Mouse (Mus musculus): Measurements from ENCODE around the gene Ttc28. TPM values are rescaled to one million over a fixed set of nuclear protein-coding genes. Genes with fewer than 3 reads are reported as not detected.
A peak's percentile ranks its signal among the peaks of the same experiment; 100 is the strongest.

The Ttc28 gene
- polyA plus RNA-seq, 1 experiment from 2014 or later, result 0.95 TPM

DNA sequence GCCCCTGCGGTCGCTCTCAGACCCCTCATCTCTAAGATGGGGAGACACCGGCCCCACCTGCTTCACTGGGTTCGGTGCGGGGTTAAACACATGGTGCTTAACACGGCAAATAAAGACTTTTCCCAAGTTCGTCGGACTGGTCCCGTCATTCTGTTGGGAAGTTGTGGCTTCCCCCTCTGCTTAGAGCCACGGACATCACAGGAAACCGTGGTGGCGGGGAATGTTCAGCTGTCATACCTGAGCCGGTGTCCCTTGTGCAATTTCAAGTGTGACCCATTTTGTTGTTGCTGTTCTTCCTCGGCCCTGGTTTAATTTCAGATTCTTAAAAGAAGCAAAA, 451.5 kb downstream of the Ttc28 start:
- Histone ChIP-seq H3K27me3 (no peaks in the 10 kb centered on the region), H3K27ac (peak overlapping the region; percentile 77), H3K9ac (peak overlapping the region; percentile 97), H3K4me2 (peak overlapping the region; percentile 81), H3K36me3 (peaks cover 28% of the 10 kb centered on the region), H3K4me3 (replicated peaks) (peak overlapping the region; percentile 98), H3K4me1 (replicated peaks) (peaks cover 50% of the 10 kb centered on the region), H3K9me3 (replicated peaks) (no peaks in the 10 kb centered on the region)
- under 1% methylated on average over 14 of the region's 14 CpGs for WGBS (ENCODE audit: insufficient replicate concordance)
- no peak for ATAC-seq (ENCODE audit: low read depth)
- DNase-seq, result no peak

DNA sequence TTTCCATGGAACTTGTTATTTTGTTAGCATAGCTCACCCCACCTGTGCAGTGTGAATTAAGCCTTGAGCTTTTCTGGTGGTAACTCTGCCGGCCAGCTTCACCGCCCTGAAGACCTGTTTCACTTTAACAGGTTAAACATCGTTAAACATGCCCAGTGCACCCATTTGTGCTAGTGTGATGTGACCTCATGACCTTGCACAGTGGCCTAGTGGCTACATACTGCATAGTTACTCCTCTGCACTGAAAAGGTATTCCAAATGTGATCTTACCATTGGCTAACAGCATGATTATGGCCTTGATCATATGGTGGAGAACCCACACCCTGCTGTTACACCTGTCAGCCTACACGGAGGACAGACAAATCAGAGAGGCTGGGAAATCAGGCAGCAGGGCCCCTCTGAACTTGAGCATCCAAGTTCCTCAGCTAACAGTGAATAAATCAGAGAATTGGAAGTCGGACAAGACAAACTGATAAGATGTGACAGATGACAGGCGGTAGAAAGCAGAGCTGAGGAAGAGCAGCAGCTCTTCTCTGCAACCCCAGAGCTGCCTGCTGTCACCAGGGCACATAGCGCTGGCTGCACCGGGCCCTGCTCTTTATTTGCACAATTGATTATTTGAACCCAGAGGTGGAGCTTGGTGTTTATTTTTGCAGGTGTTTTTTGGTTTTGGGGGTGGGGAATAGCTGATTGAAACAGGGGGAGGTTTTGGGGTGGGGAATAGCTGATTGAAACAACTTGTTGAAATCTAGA, 456.5 kb downstream of the Ttc28 start:
- ATAC-seq (ENCODE audit: low read depth) (peak; percentile 67), DNase-seq (no peak)
- Histone ChIP-seq H3K27ac (peak overlapping the region; percentile 54), H3K9ac (no peak overlapping the region), H3K4me3 (replicated peaks) (no peak overlapping the region), H3K4me1 (replicated peaks) (peaks cover 39% of the 10 kb centered on the region), H3K4me2 (peak overlapping the region; percentile 20), H3K27me3 (no peaks in the 10 kb centered on the region), H3K36me3 (peaks cover 61% of the 10 kb centered on the region), H3K9me3 (replicated peaks) (no peaks in the 10 kb centered on the region)
- WGBS (ENCODE audit: insufficient replicate concordance), result 64% methylated on average over 8 of the region's 8 CpGs

MicroRNA genes within 50 kb of the gene (microRNA counts, 519-probe panel; counts per million panel counts)
- 114 counts per million for microRNA mmu-miR-701

Small RNAs within 50 kb of the gene (microRNA-seq; reads per million reads assigned to microRNA genes)
- 41.7 reads per million, percentile 41 among the genes with 10 or more reads in this experiment for gene Mir701

Other genes starting within 250 kb of the Ttc28 start
- gene Noc4l, start 226.4 kb upstream of the Ttc28 start, polyA plus RNA-seq (2015; fragmentation: Nextera tagmentation; extraction: Ambion mirVana), result 66.8 and 70.9 TPM in 2 replicates
- gene Ddx51, start 226.4 kb upstream of the Ttc28 start, polyA plus RNA-seq (2015; fragmentation: Nextera tagmentation; extraction: Ambion mirVana), result 18.2 and 20.9 TPM in 2 replicates
- 15.7 and 19.1 TPM in 2 replicates for gene Ep400, start 109.1 kb upstream of the Ttc28 start, polyA plus RNA-seq (2015; fragmentation: Nextera tagmentation; extraction: Ambion mirVana)
- 39.6 and 39.8 TPM in 2 replicates for gene Pus1, start 99.1 kb upstream of the Ttc28 start, polyA plus RNA-seq (2015; fragmentation: Nextera tagmentation; extraction: Ambion mirVana)
- gene Ulk1, start 69.7 kb upstream of the Ttc28 start, polyA plus RNA-seq (2015; fragmentation: Nextera tagmentation; extraction: Ambion mirVana), result 6.6 and 7.6 TPM in 2 replicates
- 61.8 and 62.4 TPM in 2 replicates for gene Hscb, start 40.0 kb upstream of the Ttc28 start, polyA plus RNA-seq (2015; fragmentation: Nextera tagmentation; extraction: Ambion mirVana)
- 40.2 and 42.0 TPM in 2 replicates for gene Chek2, start 39.8 kb upstream of the Ttc28 start, polyA plus RNA-seq (2015; fragmentation: Nextera tagmentation; extraction: Ambion mirVana)